Mouse (Mus musculus) lung, postnatal 4 days (tissue): ENCODE results near the gene Rps2.
A peak's percentile ranks its signal among the peaks of the same experiment; 100 is the strongest.
"Not testable (repeated sequence)": the region's sequence is repeated elsewhere in the genome, so short reads cannot be mapped to it uniquely, and the experiment has no call there.

ENCODE experiments used
- DNase-seq, 2 experiments: peaks; one replicate each; pipeline ENCODE4 v3.0.0; 2021

The Rps2 gene

GRCm38 (mm10) chr17:24706982-24707800 is 10.7 kb upstream of the Rps2 start, which contains the start of gene Tbl3:
Tbl3 (minus strand) TSS chr17:24707660.
- DNase-seq: peak; percentile 95 to 96

- peak in 1 of 2 experiments; percentile 14 for DNase-seq
These were observed 10.0 kb upstream of the Rps2 start for GRCm38 (mm10) chr17:24707801-24708425.

GRCm38 (mm10) chr17:24708646-24709045 is 9.3 kb upstream of the Rps2 start:
- no peak for DNase-seq

GRCm38 (mm10) chr17:24715556-24715955 is 2.4 kb upstream of the Rps2 start:
- DNase-seq: no peak

- DNase-seq: peak in 1 of 2 experiments; percentile 22
These were observed 1.7 kb upstream of the Rps2 start for GRCm38 (mm10) chr17:24716166-24716682.

- not testable (repeated sequence) for DNase-seq
These were observed 1.0 kb downstream of the Rps2 start for GRCm38 (mm10) chr17:24718938-24719337.

GRCm38 (mm10) chr17:24719494-24720222 is 1.7 kb downstream of the Rps2 start:
- DNase-seq: peak; percentile 99

GRCm38 (mm10) chr17:24720616-24721015 is 2.7 kb downstream of the Rps2 start:
- DNase-seq: peak in 1 of 2 experiments; percentile 19

GRCm38 (mm10) chr17:24721383-24721955 is 3.6 kb downstream of the Rps2 start:
- peak in 1 of 2 experiments; percentile 14 for DNase-seq

- peak in 1 of 2 experiments; percentile 17 for DNase-seq
These were observed 4.5 kb downstream of the Rps2 start for GRCm38 (mm10) chr17:24722220-24722924.

GRCm38 (mm10) chr17:24723122-24723880 is 5.4 kb downstream of the Rps2 start:
- DNase-seq: no peak

GRCm38 (mm10) chr17:24723881-24724180 is 5.9 kb downstream of the Rps2 start:
- no peak for DNase-seq

GRCm38 (mm10) chr17:24724184-24724583 is 6.3 kb downstream of the Rps2 start, which contains the start of gene Ndufb10:
Ndufb10 (minus strand) TSS chr17:24724478.
- peak; percentile 95 to 98 for DNase-seq

GRCm38 (mm10) chr17:24725637-24726390 is 7.9 kb downstream of the Rps2 start:
- DNase-seq: no peak

- no peak for DNase-seq
These were observed 9.7 kb downstream of the Rps2 start, which contains the start of gene Rpl3l for GRCm38 (mm10) chr17:24727618-24728017. Rpl3l (plus strand) TSS chr17:24727820.

GRCm38 (mm10) chr17:24728184-24728583 is 10.3 kb downstream of the Rps2 start:
- DNase-seq: no peak

- no peak for DNase-seq
These were observed 11.2 kb downstream of the Rps2 start for GRCm38 (mm10) chr17:24729067-24729466.

GRCm38 (mm10) chr17:24730787-24731186 is 12.9 kb downstream of the Rps2 start:
- no peak for DNase-seq

GRCm38 (mm10) chr17:24732233-24732935 is 14.5 kb downstream of the Rps2 start:
- DNase-seq: no peak
